Mouse (Mus musculus): ENCODE results near the gene Ago3.

DNA sequence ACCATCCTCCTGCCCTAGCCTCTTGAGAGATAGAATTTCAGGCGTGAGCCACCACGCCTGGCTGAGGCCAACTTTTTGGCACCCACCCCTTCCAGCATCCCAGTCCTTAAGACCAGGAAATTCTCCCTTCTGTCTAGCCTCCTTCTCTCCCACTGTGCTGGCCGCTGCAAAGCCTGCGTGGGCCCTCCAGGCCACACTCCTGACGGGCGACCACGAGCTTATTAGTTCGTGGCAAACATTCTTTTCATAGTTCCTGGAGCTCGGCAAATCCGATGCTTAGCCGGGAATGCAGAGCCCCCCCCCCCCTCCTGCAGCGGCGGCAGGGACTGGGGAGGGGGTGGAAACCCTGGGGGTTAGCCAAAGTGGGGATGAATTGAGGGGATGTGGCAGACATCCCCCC, 138.2 kb downstream of the Ago3 start:
- TF ChIP-seq POLR2A (IDR thresholded peaks at IDR 0.05; ENCODE audit: control insufficient read depth in 1 of 2, insufficient read depth in 1 of 2, low read depth in 1 of 2, low read length in 2 of 2, poor library complexity in 1 of 2), result no peak
- no peak for TF ChIP-seq ZNF384 (IDR thresholded peaks at IDR 0.05; ENCODE audit: low read depth, low read length)
- no peak for TF ChIP-seq CTCF (IDR thresholded peaks at IDR 0.05 in 2 of 3, conservative IDR thresholded peaks at IDR 0.05 in 1 of 3; ENCODE audit: control insufficient read depth in 1 of 3, insufficient read depth in 1 of 3, low read depth in 2 of 3, low read length in 3 of 3, poor library complexity in 1 of 3, severe bottlenecking in 1 of 3)
- no peak for TF ChIP-seq ETS1 (IDR thresholded peaks at IDR 0.05; ENCODE audit: low read depth, low read length)

All from MEL (cell line).